Mouse (Mus musculus): ENCODE measurements around the gene Cmtm2b. TPM values are rescaled to one million over a fixed set of nuclear protein-coding genes. Genes with fewer than 3 reads are reported as not detected.

Cmtm2b gene
- polyA plus RNA-seq, 1 experiment from 2014 or later = not detected

- 0% methylated on average over 49 of the region's 54 CpGs for WGBS
- Histone ChIP-seq H3K27ac (ENCODE audit: low read length) (peak overlapping the region; percentile 19; the same call in 1 of the 2 replicates), H3K9me3 (replicated peaks; ENCODE audit: control insufficient read depth, low read length, poor library complexity, severe bottlenecking) (no peaks in the 10 kb centered on the region), H3K4me3 (ENCODE audit: low read depth, low read length) (peak overlapping the region; percentile 56), H3K36me3 (ENCODE audit: control insufficient read depth, insufficient read depth, low read length) (no peaks in the 10 kb centered on the region), H3K4me1 (ENCODE audit: control insufficient read depth, insufficient read depth, low read length) (peaks cover 8% of the 10 kb centered on the region), H3K4me2 (ENCODE audit: low read length) (peak overlapping the region; percentile 86), H3K27me3 (ENCODE audit: control insufficient read depth, insufficient read depth, low read depth, low read length) (no peaks in the 10 kb centered on the region), H3K9ac (ENCODE audit: low read depth, low read length) (peak overlapping the region; percentile 73)
- peak; percentile 81 for ATAC-seq
Observed at GRCm38 (mm10) chr8:104340233-104341105, 18.4 kb downstream of the Cmtm2b start.

GRCm38 (mm10) chr8:104341106-104341561 is 19.1 kb downstream of the Cmtm2b start:
- no peaks in the 10 kb centered on the region for H3K9me3 ChIP-seq (replicated peaks; ENCODE audit: control insufficient read depth, low read length, poor library complexity, severe bottlenecking)
- peak overlapping the region; percentile 19; the same call in 1 of the 2 replicates for H3K27ac ChIP-seq (ENCODE audit: low read length)
- H3K4me2 ChIP-seq (ENCODE audit: low read length) = peak overlapping the region; percentile 86
- no peaks in the 10 kb centered on the region for H3K27me3 ChIP-seq (ENCODE audit: control insufficient read depth, insufficient read depth, low read depth, low read length)
- H3K36me3 ChIP-seq (ENCODE audit: control insufficient read depth, insufficient read depth, low read length) = no peaks in the 10 kb centered on the region
- H3K4me1 ChIP-seq (ENCODE audit: control insufficient read depth, insufficient read depth, low read length) = peaks cover 8% of the 10 kb centered on the region
- H3K4me3 ChIP-seq (ENCODE audit: low read depth, low read length) = peak overlapping the region; percentile 56
- peak; percentile 70 for ATAC-seq
- peak overlapping the region; percentile 73 for H3K9ac ChIP-seq (ENCODE audit: low read depth, low read length)
- WGBS = under 1% methylated on average over 20 of the region's 24 CpGs

GRCm38 (mm10) chr8:104341678-104342077 is 19.6 kb downstream of the Cmtm2b start:
- no peak overlapping the region for H3K27ac ChIP-seq (ENCODE audit: low read length)
- WGBS = 51% methylated on average over 6 of the region's 6 CpGs
- H3K4me3 ChIP-seq (ENCODE audit: low read depth, low read length) = peak overlapping the region; percentile 56; the same call in 1 of the 2 replicates
- H3K9ac ChIP-seq (ENCODE audit: low read depth, low read length) = no peak overlapping the region
- H3K27me3 ChIP-seq (ENCODE audit: control insufficient read depth, insufficient read depth, low read depth, low read length) = no peaks in the 10 kb centered on the region
- H3K4me2 ChIP-seq (ENCODE audit: low read length) = peak overlapping the region; percentile 86
- H3K36me3 ChIP-seq (ENCODE audit: control insufficient read depth, insufficient read depth, low read length) = no peaks in the 10 kb centered on the region
- H3K4me1 ChIP-seq (ENCODE audit: control insufficient read depth, insufficient read depth, low read length) = peaks cover 8% of the 10 kb centered on the region
- H3K9me3 ChIP-seq (replicated peaks; ENCODE audit: control insufficient read depth, low read length, poor library complexity, severe bottlenecking) = no peaks in the 10 kb centered on the region
- peak; percentile 13; the same call in 1 of the 2 replicates for ATAC-seq

- no peak overlapping the region for H3K4me2 ChIP-seq (ENCODE audit: low read length)
- peaks cover 8% of the 10 kb centered on the region for H3K4me1 ChIP-seq (ENCODE audit: control insufficient read depth, insufficient read depth, low read length)
- no peak overlapping the region for H3K9ac ChIP-seq (ENCODE audit: low read depth, low read length)
- ATAC-seq = no peak
- 83% methylated on average over 5 of the region's 5 CpGs for WGBS
- H3K4me3 ChIP-seq (ENCODE audit: low read depth, low read length) = no peak overlapping the region
- H3K27ac ChIP-seq (ENCODE audit: low read length) = no peak overlapping the region
- no peaks in the 10 kb centered on the region for H3K36me3 ChIP-seq (ENCODE audit: control insufficient read depth, insufficient read depth, low read length)
- H3K9me3 ChIP-seq (replicated peaks; ENCODE audit: control insufficient read depth, low read length, poor library complexity, severe bottlenecking) = no peaks in the 10 kb centered on the region
- no peaks in the 10 kb centered on the region for H3K27me3 ChIP-seq (ENCODE audit: control insufficient read depth, insufficient read depth, low read depth, low read length)
Observed at GRCm38 (mm10) chr8:104342426-104342825, 20.4 kb downstream of the Cmtm2b start.

- WGBS = 9% methylated on average over 7 of the region's 7 CpGs
- no peak overlapping the region for H3K9ac ChIP-seq (ENCODE audit: low read depth, low read length)
Observed at GRCm38 (mm10) chr8:104343957-104344356, 21.9 kb downstream of the Cmtm2b start.

GRCm38 (mm10) chr8:104344622-104345021 is 22.6 kb downstream of the Cmtm2b start:
- H3K4me2 ChIP-seq (ENCODE audit: low read length) = no peak overlapping the region
- 83% methylated on average over 5 of the region's 5 CpGs for WGBS
- H3K27me3 ChIP-seq (ENCODE audit: control insufficient read depth, insufficient read depth, low read depth, low read length) = no peaks in the 10 kb centered on the region
- H3K36me3 ChIP-seq (ENCODE audit: control insufficient read depth, insufficient read depth, low read length) = 0 out of 2 replicates have a peak, but pooled peaks cover 3% of the 10 kb centered on the region
- ATAC-seq = no peak
- peaks cover 7% of the 10 kb centered on the region for H3K4me1 ChIP-seq (ENCODE audit: control insufficient read depth, insufficient read depth, low read length)
- no peak overlapping the region for H3K4me3 ChIP-seq (ENCODE audit: low read depth, low read length)
- H3K27ac ChIP-seq (ENCODE audit: low read length) = no peak overlapping the region
- H3K9ac ChIP-seq (ENCODE audit: low read depth, low read length) = no peak overlapping the region
- H3K9me3 ChIP-seq (replicated peaks; ENCODE audit: control insufficient read depth, low read length, poor library complexity, severe bottlenecking) = no peaks in the 10 kb centered on the region

More at GRCm38 (mm10) chr8:104343957-104344356, 21.9 kb downstream of the Cmtm2b start:
- no peaks in the 10 kb centered on the region for H3K9me3 ChIP-seq (replicated peaks; ENCODE audit: control insufficient read depth, low read length, poor library complexity, severe bottlenecking)
- ATAC-seq = peak; percentile 57; the same call in 1 of the 2 replicates
- 0 out of 2 replicates have a peak, but pooled peaks cover 3% of the 10 kb centered on the region for H3K36me3 ChIP-seq (ENCODE audit: control insufficient read depth, insufficient read depth, low read length)
- H3K27me3 ChIP-seq (ENCODE audit: control insufficient read depth, insufficient read depth, low read depth, low read length) = no peaks in the 10 kb centered on the region
- H3K4me1 ChIP-seq (ENCODE audit: control insufficient read depth, insufficient read depth, low read length) = peaks cover 8% of the 10 kb centered on the region
- H3K27ac ChIP-seq (ENCODE audit: low read length) = no peak overlapping the region
- H3K4me2 ChIP-seq (ENCODE audit: low read length) = no peak overlapping the region
- no peak overlapping the region for H3K4me3 ChIP-seq (ENCODE audit: low read depth, low read length)

GRCm38 (mm10) chr8:104346706-104347105 is 24.7 kb downstream of the Cmtm2b start:
- H3K4me2 ChIP-seq (ENCODE audit: low read length) = no peak overlapping the region
- 56% methylated on average over 12 of the region's 12 CpGs for WGBS
- H3K9me3 ChIP-seq (replicated peaks; ENCODE audit: control insufficient read depth, low read length, poor library complexity, severe bottlenecking) = no peaks in the 10 kb centered on the region
- H3K9ac ChIP-seq (ENCODE audit: low read depth, low read length) = no peak overlapping the region
- no peaks in the 10 kb centered on the region; the same call in 1 of the 2 replicates for H3K4me1 ChIP-seq (ENCODE audit: control insufficient read depth, insufficient read depth, low read length)
- no peaks in the 10 kb centered on the region for H3K27me3 ChIP-seq (ENCODE audit: control insufficient read depth, insufficient read depth, low read depth, low read length)
- no peak for ATAC-seq
- no peak overlapping the region for H3K27ac ChIP-seq (ENCODE audit: low read length)
- H3K36me3 ChIP-seq (ENCODE audit: control insufficient read depth, insufficient read depth, low read length) = 0 out of 2 replicates have a peak, but pooled peaks cover 3% of the 10 kb centered on the region
- H3K4me3 ChIP-seq (ENCODE audit: low read depth, low read length) = no peak overlapping the region

- no peaks in the 10 kb centered on the region for H3K27me3 ChIP-seq (ENCODE audit: control insufficient read depth, insufficient read depth, low read depth, low read length)
- no peak overlapping the region for H3K9ac ChIP-seq (ENCODE audit: low read depth, low read length)
- H3K4me1 ChIP-seq (ENCODE audit: control insufficient read depth, insufficient read depth, low read length) = no peaks in the 10 kb centered on the region
- 84% methylated on average over 5 of the region's 5 CpGs for WGBS
- no peak overlapping the region for H3K4me2 ChIP-seq (ENCODE audit: low read length)
- H3K9me3 ChIP-seq (replicated peaks; ENCODE audit: control insufficient read depth, low read length, poor library complexity, severe bottlenecking) = no peaks in the 10 kb centered on the region
- H3K36me3 ChIP-seq (ENCODE audit: control insufficient read depth, insufficient read depth, low read length) = 0 out of 2 replicates have a peak, but pooled peaks cover 3% of the 10 kb centered on the region
- no peak for ATAC-seq
- H3K27ac ChIP-seq (ENCODE audit: low read length) = no peak overlapping the region
- H3K4me3 ChIP-seq (ENCODE audit: low read depth, low read length) = no peak overlapping the region
Observed at GRCm38 (mm10) chr8:104348971-104349370, 26.9 kb downstream of the Cmtm2b start.

- no peaks in the 10 kb centered on the region for H3K4me1 ChIP-seq (ENCODE audit: control insufficient read depth, insufficient read depth, low read length)
- no peak for ATAC-seq
- no peaks in the 10 kb centered on the region for H3K27me3 ChIP-seq (ENCODE audit: control insufficient read depth, insufficient read depth, low read depth, low read length)
- no peak overlapping the region for H3K4me3 ChIP-seq (ENCODE audit: low read depth, low read length)
- H3K9me3 ChIP-seq (replicated peaks; ENCODE audit: control insufficient read depth, low read length, poor library complexity, severe bottlenecking) = no peaks in the 10 kb centered on the region
- peaks cover 6% of the 10 kb centered on the region; the same call in 1 of the 2 replicates for H3K36me3 ChIP-seq (ENCODE audit: control insufficient read depth, insufficient read depth, low read length)
- H3K4me2 ChIP-seq (ENCODE audit: low read length) = no peak overlapping the region
- 87% methylated on average over 13 of the region's 13 CpGs for WGBS
- no peak overlapping the region for H3K9ac ChIP-seq (ENCODE audit: low read depth, low read length)
- H3K27ac ChIP-seq (ENCODE audit: low read length) = no peak overlapping the region
Observed at GRCm38 (mm10) chr8:104350047-104350446, 28.0 kb downstream of the Cmtm2b start.
